Mouse (Mus musculus): ENCODE measurements around the gene Hck. TPM values are rescaled to one million over a fixed set of nuclear protein-coding genes. Genes with fewer than 3 reads are reported as not detected.

Gene Hck
- total RNA-seq, 2 experiments from 2014 or later = 1.0 to 1.2 TPM

DNA sequence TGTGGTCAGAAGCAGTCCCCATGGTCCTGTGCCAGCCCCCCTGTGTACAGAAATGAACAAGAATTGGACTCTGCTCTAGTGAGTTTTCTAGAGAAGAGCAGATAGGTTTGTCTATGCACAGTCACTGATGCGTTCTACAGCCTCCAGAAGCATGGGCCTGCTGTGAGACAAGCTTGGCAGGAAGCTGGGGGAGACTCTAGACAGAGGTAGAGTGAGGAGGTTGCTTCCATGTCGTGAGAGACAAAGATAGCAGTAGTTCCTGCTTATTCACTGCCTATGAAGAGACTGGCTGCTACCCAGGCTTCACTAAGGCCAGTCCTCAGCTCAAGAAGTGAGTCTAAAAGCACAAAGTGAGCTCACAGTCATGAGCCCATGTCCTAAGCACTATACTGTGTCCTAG is 83.0 kb downstream of the Hck start:
- intact Hi-C loops (cut with DNase I) = no loop called here
- DNase-seq = no peak

DNA sequence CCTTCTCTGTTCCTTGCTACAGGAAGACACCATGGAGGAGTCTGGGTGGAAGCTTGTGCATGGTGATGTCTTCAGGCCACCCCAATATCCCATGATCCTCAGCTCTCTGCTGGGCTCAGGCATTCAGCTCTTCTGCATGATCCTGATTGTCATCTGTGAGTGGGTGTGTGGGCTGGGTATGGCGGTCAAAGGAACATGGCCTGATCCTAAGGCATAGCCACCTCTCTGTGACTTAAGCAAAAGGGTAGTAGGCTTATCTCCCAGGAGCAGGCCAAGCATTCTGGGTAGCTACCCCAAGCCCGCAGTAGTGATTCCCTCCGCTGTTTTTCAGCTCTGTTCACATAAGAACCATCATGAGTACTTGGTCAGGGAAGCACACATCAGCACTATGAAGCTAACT is 86.0 kb downstream of the Hck start:
- intact Hi-C loops (cut with DNase I) = no loop called here
- no peak for DNase-seq

DNA sequence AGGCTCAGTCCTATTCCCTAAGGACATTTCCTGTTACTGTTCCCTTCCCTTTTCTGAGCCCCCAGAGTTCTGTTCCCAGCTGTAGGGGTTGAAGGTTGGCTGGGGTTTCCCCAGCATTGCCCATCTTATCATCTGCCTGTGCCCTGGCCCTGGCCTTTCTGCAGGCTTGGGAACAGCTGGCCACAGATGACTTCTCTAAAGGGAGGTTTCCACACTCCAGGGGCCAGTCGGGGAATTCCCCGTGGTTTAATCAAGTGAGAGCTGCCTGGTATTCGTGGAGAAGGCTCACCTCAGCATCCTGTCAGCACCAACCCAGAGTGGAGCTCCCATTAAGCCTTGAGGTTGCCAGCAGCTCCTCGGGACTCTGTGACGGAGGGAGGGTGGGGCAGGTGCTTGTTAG is 90.2 kb downstream of the Hck start:
- peak in 1 of 2 experiments; percentile 15 for DNase-seq
- intact Hi-C loops (cut with DNase I) = no loop called here

DNA sequence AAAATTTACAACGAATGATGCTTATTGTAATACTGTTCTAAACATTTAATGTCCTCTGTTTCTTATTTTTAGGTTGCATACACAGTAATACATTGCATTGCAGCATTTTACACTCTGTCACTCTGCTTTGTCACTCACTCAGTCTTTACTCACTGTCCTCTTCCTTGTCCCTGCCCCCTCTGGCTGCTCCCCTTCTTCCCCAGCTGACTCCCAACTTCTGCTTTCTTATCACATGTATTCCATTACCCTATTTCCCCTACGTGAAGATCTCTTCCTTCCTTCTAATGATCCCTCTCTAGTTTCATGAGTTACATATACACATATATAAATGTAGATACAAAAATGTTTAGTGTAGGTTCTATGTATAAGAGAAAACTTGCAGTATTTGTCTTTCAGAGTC is 90.8 kb downstream of the Hck start:
- DNase-seq = no peak
- intact Hi-C loops (cut with DNase I) = no loop called here

Other genes starting within 250 kb of the Hck start
- under 1 TPM; 0.25 to 0.38 TPM for gene Mylk2, start 197.1 kb upstream of the Hck start, total RNA-seq (2021)
- 10 to 100 TPM in 1 of 2 experiments, 1 to 10 TPM in 1; 9.7 to 10.1 TPM for gene Foxs1, start 175.3 kb upstream of the Hck start, total RNA-seq (2021)
- under 1 TPM; 0.15 to 0.65 TPM for gene Dusp15, start 156.8 kb upstream of the Hck start, total RNA-seq (2021)
- not detected for gene Ttll9, start 146.0 kb upstream of the Hck start, total RNA-seq (2021)
- gene Pdrg1, start 93.0 kb upstream of the Hck start, total RNA-seq (2021) = 10 to 100 TPM; 74.9 to 81.3 TPM
- gene Xkr7, start 76.6 kb upstream of the Hck start, total RNA-seq (2021) = not detected
- gene Ccm2l, start 42.5 kb upstream of the Hck start, total RNA-seq (2021) = 10 to 100 TPM; 26.9 to 29.1 TPM
- gene Tm9sf4, start 52.8 kb downstream of the Hck start, total RNA-seq (2021) = 10 to 100 TPM; 66.4 to 69.6 TPM
- gene Tspyl3, start 117.0 kb downstream of the Hck start, total RNA-seq (2021) = 1 to 10 TPM; 3.0 to 3.2 TPM
- 1 to 10 TPM; 5.7 to 7.8 TPM for gene Plagl2, start 133.0 kb downstream of the Hck start, total RNA-seq (2021)
- 10 to 100 TPM; 19.2 to 22.5 TPM for gene Pofut1, start 133.1 kb downstream of the Hck start, total RNA-seq (2021)
- gene Kif3b, start 182.9 kb downstream of the Hck start, total RNA-seq (2021) = 10 to 100 TPM; 11.3 to 12.9 TPM
- gene Asxl1, start 237.4 kb downstream of the Hck start, total RNA-seq (2021) = 10 to 100 TPM; 27.5 to 30.3 TPM

Data from heart, postnatal 10 days (tissue).